Mouse (Mus musculus): ENCODE measurements around the gene Brd9. TPM values are rescaled to one million over a fixed set of nuclear protein-coding genes. Genes with fewer than 3 reads are reported as not detected.

The Brd9 gene
- 10 to 100 TPM in 1 of 2 experiments, 1 to 10 TPM in 1; 9.6 to 10.7 TPM for total RNA-seq (2021)
- long read RNA-seq, experiment 1, partial matches to known transcripts: 1 of 10 reads
- long read RNA-seq, experiment 1, other reads (novel, unspliced or antisense): 6 of 10 reads
- long read RNA-seq, experiment 2, transcript Brd9-201 (16 exons, 2,407 nt): major isoform, 10 of 19 reads
- long read RNA-seq, experiment 2, partial matches to known transcripts: 0 of 19 reads
- long read RNA-seq, experiment 2, other reads (novel, unspliced or antisense): 3 of 19 reads

GRCm38 (mm10) chr13:73937321-73938176, at the start of gene Brd9, which contains the start of gene Trip13:
Brd9 (plus strand) TSS chr13:73937811.
Trip13 (minus strand) TSS chr13:73937784.
- peak; percentile 88 for DNase-seq

DNA sequence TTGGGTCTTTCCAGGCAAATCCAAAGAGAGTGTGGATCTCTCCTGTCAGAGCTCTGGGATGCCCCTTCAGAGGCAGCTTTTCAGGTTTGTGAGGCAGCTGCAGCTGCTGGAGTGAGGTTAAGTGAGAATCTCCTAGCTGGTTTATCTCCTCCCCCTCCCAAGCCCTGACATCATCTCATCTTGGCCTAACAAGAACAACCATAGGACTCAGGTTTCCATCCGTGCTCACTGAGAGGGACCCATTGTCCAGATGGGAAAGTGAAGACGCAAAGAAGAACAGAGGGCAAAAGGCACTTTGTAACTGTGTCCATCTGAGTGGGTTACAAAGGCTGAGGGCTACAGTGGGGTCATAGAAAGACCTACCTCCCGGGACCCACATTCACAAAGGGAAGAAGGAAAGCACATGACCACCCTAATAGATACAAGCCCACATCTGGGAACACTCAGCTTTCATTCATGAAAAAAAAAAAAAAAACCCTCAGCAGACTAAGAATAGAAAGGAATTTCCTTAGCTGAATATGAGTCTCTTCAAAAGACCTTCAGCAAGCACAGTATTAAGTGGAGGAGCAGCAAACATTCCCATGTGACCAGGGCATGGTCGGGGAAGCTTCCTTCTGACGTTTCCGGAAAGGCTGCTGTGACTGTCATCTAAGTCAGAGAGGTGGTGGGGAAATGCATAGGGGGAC, 45.0 kb upstream of the Brd9 start:
- no peak for DNase-seq

GRCm38 (mm10) chr13:73897561-73897960, 40.0 kb upstream of the Brd9 start:
- DNase-seq: no peak

DNA sequence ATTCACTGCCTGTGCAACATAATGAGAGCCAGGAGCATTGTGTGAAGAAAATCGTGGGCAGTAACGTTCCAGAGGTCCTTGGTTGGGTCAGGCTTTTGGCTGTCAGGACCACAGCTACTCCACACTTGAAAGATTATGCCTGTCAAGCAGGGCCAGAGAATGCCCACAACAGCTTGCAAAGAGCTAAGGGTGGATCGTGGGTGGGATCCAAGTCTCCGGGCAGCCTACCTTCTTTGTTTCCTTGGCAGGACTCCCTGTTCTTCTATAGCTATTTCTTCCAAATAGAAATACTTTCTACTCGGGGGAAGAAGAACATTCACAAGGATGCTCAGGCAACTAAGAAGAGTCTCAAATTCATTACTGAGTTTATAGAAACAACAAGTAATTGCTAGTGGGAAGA, 30.5 kb upstream of the Brd9 start:
- no peak for DNase-seq

GRCm38 (mm10) chr13:73907683-73908412, 29.8 kb upstream of the Brd9 start:
- no peak for DNase-seq

GRCm38 (mm10) chr13:73913066-73913465, 24.5 kb upstream of the Brd9 start:
- DNase-seq: no peak

DNA sequence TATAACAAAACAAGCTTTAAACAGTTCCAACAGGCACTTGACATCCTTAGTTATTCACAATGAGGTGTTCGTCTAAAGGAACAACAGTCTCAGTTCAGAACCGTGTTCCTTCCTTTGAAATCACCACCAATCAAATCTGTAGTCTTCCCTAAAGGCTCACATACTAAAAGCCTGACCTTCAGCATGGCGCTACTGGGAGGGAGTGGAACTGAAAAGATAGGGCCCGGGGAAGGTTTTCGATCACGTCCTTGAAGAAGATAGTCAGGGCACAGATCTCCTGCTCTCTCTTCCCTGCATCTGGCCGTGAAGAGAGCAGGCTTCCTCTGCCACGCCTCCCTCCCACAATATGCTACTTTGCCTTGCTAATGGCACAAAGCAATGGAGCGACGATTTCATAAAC, 5.4 kb upstream of the Brd9 start:
- no peak for DNase-seq

DNA sequence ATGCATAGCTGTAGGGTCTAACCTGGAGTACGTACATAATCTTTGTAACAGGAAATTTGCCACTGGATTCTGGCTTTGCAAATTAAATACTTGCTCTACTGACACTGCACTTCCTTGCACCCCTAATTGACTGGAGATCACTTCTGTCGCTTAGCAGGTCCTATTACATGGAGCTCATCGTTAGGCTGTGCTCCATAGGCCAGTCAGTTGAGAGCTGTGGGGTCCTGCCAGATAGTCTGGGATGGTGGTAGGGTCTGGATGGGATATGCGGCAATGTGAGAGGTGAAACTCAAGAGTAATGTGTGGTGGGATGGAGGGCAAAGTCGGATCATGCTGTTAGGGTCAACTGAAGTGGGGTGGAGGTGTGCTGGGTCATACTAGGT, 682 bp upstream of the Brd9 start:
- no peak for DNase-seq

- DNase-seq: no peak
These were observed 558 bp downstream of the Brd9 start for GRCm38 (mm10) chr13:73938177-73938560.

GRCm38 (mm10) chr13:73939101-73939500, 1.5 kb downstream of the Brd9 start:
- no peak for DNase-seq

DNA sequence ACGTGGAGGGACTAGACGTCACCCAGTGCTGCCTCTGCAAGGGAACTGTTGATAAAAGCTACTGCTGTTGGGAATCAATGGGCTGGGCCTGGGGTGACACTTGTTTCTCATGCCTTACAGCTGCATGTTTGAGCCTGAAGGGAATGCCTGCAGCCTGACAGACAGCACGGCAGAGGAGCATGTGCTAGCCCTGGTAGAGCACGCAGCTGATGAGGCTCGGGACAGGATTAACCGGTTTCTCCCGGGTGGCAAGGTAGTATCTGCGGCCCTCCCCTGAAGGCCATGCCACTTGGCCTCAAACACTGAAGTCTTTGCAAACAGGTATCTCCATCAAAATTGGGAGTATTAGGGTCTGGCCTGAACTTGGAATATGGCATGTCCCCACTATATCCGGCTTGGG, 7.0 kb downstream of the Brd9 start:
- no peak for DNase-seq

DNA sequence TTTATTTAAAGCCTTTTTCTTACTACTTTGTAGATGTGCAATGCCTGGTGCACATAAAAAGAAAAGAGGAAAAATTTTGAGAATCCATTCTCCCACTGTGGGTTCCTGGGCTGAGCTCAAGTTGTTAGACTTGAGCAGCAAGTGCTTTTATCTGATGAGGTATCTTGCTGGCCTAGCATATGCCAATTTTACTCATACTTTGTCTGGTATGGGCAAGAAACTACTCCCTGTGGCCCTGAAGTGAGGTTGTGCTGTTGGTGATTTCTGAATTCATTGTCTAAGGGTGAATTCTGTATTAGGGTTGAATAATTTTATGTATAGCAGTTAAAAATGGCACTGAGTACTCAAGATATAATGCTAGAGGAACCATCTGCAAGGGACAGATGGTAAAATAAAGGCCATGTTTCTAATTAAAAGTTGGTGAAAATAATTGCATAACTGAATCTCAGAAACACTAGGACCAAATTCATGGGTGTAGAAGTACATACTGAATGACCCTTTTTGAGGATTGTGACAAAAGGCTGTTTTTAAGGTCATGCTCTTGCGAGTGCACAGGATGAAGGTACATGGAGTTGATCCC, 16.0 kb downstream of the Brd9 start:
- no peak for DNase-seq

- DNase-seq: no peak
These were observed 17.1 kb downstream of the Brd9 start for GRCm38 (mm10) chr13:73954666-73955065.

DNA sequence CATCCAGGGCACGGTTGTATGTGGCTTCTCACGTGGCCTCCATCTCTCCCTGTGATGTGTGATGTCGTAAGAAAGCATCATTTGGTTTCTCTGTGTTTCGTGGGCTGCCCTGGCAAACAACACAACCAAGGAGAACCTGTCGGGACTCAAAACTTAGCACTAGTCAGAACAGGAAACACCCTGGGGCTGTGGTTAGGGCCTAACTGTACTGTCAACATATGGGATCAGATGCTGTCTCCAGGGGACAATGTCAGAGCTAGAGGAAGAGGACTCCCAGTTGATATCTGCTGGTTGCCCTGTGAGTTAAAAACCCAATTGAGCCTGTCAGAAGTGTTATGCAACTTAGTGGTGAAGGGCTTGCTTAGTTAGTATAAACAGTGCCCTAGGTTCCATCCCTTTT, 17.9 kb downstream of the Brd9 start:
- DNase-seq: no peak

- no peak for DNase-seq
These were observed 22.6 kb downstream of the Brd9 start for GRCm38 (mm10) chr13:73960117-73960652.

DNA sequence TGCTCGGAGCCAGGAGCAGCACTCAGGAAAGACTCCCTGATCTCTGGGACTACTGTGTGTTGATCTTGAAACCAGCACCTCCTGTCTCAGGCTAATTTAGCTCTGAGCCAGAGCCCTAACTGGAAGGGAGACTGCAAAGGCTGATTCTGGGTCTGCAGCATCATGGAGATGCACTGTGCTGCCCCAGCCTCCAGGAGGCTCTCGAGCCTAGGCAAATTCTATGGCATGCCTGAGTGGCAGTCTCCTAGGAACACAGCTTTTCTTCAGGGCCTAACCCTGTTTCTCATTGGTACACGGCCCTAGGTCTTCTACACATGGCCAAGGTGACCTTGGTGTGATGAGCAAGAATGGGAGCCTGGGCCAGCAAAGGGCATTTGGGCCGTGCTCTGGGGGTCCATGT, 23.6 kb downstream of the Brd9 start:
- no peak for DNase-seq

GRCm38 (mm10) chr13:73963551-73963950, 25.9 kb downstream of the Brd9 start, which contains the start of gene Zdhhc11:
Zdhhc11 (plus strand) TSS chr13:73963851.
- DNase-seq: no peak

DNA sequence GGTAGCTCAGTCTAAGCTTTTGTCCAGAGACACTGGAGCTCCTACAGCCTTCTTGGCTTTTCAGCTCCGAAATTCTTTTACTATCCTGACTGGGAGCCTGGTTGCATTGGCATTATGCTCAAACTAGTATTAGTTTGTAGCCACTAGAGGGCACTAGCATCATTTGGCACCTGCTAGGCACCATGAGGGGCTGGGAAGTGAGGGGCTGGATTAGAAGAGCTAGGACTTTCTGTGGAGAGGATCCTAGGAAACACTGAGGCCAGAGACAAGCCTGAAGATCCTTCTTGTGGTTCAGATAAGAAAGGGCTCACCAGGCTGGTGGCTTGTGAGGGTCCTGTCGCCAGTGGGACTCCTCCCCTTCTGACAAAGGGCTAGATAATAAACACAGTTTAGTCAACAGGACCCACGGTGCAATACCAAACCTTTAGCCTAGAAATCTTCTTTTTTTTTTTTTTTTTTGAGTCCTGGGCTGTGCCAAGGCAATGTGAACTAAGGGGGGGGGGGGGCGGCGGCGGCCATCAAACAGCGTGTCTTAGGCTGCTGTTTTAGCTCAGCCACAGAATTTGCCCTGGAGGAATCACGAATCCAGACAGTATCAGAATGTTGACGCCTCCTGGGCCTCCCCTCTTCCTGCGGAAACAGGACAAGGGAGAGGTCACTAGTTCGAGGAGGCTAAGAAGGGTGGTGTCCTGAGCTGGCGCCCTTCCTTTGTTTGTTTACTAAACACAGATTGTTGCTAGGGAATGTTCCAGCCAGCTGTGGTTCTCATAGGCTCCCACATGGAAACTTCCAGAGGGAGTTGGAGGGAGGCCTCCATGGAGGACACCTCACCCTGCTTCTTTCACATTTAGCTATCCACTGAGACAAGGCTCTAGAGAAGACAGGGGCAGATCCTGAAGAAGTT, 33.2 kb downstream of the Brd9 start:
- DNase-seq: peak; percentile 78

GRCm38 (mm10) chr13:73974523-73974922, 36.9 kb downstream of the Brd9 start:
- DNase-seq: no peak

DNA sequence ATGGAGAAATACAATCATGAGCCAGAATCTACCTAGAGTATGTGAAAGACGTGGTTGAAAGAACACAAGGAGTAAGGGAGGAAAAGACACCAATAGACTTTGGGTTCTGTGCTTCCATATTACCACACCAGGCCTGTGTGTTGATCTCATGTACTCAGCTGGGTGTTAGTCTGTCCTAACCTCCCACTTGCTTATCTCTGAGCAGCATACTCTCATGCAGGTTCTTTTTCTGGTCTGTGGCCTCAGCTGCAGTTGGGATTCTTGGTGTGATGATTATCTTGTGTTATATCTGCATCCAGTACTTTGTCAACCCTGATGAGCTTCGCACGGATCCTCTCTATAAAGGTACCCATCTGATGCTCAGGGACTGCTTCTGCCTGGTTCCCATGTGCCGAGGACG, 39.3 kb downstream of the Brd9 start:
- no peak for DNase-seq

GRCm38 (mm10) chr13:73990325-73990724, 52.7 kb downstream of the Brd9 start:
- no peak for DNase-seq

Data from gastrocnemius, postnatal 25 days (tissue).